Mouse (Mus musculus): ENCODE measurements around the gene Emilin1.

The Emilin1 gene

DNA sequence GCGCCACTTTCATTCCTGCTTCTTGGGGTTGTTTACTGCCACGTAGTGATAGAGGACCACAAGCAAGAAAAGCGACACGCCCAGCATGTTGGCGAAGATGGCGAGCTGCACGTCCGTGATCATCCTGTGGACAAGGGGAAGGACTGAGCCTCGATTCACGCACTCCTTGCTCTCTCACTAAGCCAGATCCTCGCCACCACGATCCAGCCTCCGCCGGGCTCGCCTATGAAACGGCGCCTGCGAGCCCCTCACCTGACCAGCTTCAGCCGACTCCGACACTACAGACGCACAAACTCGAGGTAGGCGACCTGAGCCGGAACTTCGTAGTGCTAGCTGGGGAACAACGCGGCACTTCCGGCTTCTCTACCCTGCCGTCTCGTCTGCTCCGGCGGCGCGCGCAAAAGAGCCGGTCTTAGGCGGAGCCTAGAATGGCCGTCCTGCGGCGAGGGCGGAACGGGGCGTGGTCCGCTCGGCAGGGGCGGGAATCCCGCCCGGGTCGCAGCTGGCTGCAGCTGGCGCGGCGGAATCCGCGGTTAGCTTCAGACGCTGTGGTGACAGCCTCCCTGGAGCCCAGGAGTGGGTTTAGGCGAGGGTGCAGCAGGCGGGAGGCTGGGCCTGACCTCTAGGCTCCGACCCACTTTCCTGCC is 5.7 kb upstream of the Emilin1 start, which contains the start of gene Ost4:
Gene Ost4, minus strand, starts transcription at position 376 of the 647 bp plus-strand sequence.
- peak; percentile 99 for DNase-seq (ENCODE audit: low read depth, low spot score)

DNA sequence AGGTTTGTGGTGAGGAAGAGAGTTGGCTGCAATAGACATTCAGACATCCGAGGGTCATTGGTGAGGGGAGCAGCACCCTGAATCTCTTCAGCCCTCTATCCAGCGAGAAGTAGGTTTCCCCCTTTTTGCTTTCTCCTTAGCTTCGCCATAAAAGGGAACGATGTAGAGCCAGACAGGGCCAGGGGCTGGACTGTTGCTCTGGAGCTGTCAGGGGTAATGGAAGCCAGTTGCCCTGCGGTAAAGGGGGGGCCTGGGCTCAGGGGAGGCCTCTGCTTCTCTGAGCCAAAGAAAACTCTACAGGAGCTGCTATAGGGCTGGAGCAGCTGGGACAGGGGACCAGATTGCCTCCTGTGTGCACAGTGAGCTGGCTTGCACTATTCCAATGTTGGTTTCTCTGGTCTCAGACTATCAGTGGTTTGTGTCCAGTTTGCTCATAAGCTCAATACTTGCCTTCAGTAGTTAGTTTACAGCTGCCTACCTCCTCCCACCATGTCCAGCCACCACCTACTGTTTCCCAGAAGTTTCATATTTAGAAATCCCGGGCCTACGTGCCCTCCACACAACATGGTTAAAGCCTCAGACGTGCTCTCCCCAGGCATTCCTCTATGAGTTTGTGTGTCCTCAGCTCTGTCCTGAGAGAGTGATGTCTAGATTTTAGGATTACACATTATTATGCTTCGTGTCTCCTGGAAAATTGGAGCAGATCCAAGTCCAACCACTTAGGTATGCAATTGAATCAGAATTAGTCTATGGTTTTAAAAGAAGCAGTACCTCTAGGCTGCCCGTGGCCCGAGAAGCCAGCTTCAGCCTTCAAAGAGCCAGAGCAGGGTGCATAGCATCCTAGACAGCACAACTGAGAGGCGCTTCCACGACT is 4.5 kb upstream of the Emilin1 start:
- peak; percentile 75 for DNase-seq (ENCODE audit: low read depth, low spot score)

DNA sequence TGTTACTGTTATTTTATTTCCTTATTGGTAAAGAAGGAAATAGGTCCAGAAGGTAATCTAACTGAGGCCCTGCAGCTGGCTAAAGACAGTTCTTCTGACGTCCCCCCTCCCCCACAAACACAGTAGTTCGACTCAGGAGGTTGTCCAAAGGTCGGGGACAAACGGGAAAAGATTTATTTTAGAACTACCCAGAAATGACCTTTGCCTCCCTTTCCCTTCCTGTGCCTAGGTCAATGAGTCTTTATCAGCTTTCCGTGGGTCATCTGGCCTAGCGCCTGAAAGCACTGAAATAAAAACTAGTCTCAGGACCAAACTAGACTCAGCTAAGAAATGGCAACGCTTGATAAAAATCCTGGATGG is 3.9 kb upstream of the Emilin1 start:
- no peak for DNase-seq (ENCODE audit: low read depth, low spot score)

GRCm38 (mm10) chr5:30909863-30910262 is 3.3 kb upstream of the Emilin1 start:
- no peak for DNase-seq (ENCODE audit: low read depth, low spot score)

DNA sequence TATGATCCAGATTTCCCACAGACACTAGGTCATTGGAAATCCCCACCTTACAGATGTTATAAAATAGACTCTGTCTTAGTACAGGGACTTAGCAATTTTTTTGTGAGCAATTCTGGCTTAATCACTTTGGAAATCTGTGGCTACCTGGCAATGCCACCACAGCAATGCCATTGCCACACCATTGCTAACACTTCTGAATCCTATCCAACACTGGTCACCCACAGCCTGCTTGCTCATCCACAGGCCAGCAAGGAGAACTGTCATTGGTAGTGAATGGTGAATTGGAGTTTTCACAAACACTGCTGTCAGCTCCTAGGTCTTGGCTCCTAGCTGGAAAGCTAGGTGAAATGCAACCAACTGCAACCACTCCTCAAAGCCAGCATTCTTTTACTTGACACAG is 2.7 kb upstream of the Emilin1 start:
- DNase-seq (ENCODE audit: low read depth, low spot score) = peak; percentile 81

DNA sequence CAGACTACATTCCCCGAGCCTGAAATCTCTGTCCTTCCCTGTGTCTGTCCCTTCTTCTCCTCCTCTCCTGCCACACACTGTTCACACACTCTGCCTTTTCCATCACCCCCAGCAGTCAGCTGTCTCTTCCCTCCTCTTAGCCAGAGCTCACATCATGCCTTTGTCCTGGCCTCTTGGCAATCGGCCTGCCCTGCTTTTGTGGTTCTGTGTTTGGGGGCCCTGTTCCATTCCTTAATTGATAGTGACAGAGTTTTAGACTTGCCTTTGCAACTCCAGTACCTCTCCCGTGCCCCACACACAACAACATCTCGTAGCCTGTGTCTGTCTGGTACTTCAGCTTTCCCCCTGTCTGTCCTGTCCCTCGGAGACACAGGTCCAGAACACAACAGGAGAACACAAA is 1.0 kb upstream of the Emilin1 start:
- peak; percentile 65 for DNase-seq (ENCODE audit: low read depth, low spot score)

GRCm38 (mm10) chr5:30914101-30914635 is 966 bp downstream of the Emilin1 start:
- peak; percentile 71 for DNase-seq (ENCODE audit: low read depth, low spot score)

DNA sequence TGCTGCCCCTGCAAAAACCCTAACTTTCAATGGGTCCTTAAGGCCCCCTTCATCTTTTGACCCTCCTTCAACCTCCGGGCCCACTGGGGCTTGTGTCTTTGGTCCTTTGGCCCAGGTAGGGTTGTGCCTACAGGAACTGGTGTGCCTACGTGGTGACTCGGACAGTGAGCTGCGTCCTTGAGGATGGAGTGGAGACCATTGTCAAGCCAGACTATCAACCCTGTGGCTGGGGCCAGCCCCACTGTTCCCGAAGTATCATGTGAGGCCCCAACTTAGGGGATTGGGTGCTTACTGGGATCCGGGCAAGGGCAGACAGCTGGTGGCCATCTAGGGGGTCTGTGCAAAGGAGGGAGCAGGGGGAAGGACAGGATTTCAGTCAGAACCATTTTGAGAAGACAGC is 1.6 kb downstream of the Emilin1 start:
- DNase-seq (ENCODE audit: low read depth, low spot score) = no peak

DNA sequence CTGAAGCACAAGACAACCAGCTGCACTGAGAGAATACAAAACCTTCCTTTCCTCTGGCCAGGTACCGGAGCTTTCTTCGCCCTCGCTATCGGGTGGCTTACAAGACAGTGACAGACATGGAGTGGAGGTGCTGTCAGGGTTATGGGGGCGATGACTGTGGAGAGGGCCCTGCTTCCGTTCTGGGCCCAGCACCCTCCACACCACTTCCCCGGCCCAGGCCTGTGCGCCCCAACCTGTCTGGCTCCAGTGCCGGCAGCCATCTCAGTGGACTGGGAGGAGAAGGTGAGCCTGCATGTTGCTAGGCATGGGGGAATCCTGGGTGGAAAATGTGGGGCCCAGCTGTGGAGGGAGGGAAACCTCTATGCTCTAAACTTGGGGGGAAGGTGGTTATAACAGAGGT is 2.3 kb downstream of the Emilin1 start:
- DNase-seq (ENCODE audit: low read depth, low spot score) = peak; percentile 31

- peak; percentile 99 for DNase-seq (ENCODE audit: low read depth, low spot score)
Measured at GRCm38 (mm10) chr5:30915974-30916433, 2.8 kb downstream of the Emilin1 start.

DNA sequence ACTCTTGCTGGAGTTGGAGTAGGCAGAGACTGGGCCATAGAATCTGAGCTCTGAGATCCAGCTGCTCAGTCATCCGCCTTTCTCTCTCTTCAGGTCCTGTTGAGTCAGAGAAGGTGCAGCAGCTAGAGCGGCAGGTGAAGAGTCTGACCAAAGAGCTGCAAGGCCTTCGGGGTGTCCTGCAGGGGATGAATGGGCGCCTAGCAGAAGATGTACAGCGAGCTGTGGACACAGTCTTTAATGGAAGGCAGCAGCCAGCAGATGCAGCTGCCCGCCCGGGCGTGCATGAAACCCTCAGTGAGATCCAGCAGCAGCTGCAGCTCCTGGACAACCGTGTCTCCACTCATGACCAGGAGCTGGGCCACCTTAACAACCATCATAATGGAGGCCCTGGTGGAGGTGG is 3.6 kb downstream of the Emilin1 start:
- no peak for DNase-seq (ENCODE audit: low read depth, low spot score)

DNA sequence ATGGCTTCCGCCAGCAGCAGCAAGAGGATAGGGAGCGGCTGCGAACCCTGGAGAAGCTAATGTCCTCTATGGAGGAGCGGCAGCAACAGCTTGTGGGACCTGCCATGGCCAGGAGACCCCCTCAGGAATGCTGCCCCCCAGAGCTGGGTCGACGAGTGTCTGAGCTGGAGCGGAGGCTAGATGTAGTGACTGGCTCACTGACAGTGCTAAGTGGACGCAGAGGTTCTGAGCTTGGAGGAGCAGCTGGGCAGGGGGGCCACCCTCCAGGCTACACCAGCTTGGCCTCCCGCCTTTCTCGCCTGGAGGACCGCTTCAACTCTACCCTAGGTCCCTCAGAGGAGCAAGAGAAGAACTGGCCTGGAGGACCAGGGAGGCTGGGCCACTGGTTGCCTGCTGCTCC is 4.1 kb downstream of the Emilin1 start:
- no peak for DNase-seq (ENCODE audit: low read depth, low spot score)

- DNase-seq (ENCODE audit: low read depth, low spot score) = no peak
Measured at GRCm38 (mm10) chr5:30917891-30918670, 4.9 kb downstream of the Emilin1 start.

DNA sequence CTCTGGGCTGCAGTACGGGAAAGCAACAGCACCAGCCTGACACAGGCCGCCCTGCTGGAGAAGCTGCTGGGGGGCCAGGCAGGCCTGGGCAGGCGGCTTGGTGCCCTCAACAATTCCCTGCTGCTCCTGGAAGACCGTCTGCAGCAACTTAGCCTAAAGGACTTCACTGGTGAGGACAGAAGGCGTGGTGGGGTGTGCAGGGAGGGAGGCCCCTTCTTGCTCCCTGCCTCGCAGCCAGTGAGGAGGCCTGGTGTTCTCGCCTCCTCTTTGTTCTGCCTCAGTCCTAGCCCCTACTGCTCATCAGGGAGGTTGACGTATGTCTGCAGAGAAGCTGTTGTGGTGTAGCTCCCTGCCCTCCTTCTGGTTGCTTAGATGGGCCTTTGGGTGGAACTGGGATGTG is 5.5 kb downstream of the Emilin1 start:
- DNase-seq (ENCODE audit: low read depth, low spot score) = no peak

- no peak for DNase-seq (ENCODE audit: low read depth, low spot score)
Measured at GRCm38 (mm10) chr5:30919831-30920614, 6.8 kb downstream of the Emilin1 start.

DNA sequence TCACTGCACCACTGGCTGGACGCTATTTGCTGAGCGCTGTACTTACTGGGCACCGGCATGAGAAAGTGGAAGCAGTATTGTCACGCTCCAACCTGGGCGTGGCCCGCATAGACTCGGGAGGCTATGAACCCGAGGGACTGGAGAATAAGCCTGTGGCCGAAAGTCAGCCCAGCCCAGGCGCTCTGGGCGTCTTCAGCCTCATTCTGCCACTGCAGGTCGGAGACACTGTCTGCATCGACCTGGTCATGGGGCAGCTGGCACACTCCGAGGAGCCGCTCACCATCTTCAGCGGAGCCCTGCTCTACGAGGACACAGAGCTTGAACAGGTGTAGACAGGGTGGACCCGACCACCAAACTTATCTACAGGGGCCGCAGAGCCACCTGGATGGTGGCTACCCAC is 7.4 kb downstream of the Emilin1 start:
- no peak for DNase-seq (ENCODE audit: low read depth, low spot score)

- DNase-seq (ENCODE audit: low read depth, low spot score) = peak; percentile 91
Measured at GRCm38 (mm10) chr5:30921256-30922033, 8.2 kb downstream of the Emilin1 start, which contains the start of gene Khk. Gene Khk, plus strand, starts transcription at chr5:30921431.

DNA sequence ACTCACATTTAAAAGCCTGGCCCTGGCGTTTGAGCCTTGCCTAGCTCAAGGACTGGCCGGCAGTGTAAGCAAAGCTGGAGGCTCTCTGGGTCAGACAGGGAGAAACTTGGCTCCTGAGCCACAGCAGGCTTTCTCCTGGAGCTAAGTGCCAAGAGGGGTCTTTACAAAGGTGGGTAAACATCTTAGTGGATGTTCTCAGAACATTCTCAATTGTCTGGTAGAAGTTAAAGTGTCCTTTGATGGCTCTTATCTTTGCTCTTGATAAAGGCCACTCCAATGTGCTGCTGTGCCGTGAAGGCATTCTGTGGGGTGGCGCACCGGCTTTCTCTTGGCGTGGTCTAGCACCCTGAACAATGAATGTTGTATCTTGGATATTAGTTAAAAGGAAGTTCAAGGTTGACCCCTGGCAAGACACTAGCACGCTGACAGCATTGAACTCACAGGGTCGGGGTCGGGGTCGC is 9.4 kb downstream of the Emilin1 start:
- DNase-seq (ENCODE audit: low read depth, low spot score) = no peak

- DNase-seq (ENCODE audit: low read depth, low spot score) = no peak
Measured at GRCm38 (mm10) chr5:30923119-30923518, 9.9 kb downstream of the Emilin1 start.

- DNase-seq (ENCODE audit: low read depth, low spot score) = no peak
Measured at GRCm38 (mm10) chr5:30924614-30925013, 11.4 kb downstream of the Emilin1 start.
